In genomic region chr11:4821492-4822445, GRCm38 (mm10) we compare ENCODE assay signal across 9 mouse cellular contexts. TPM values are rescaled to one million over a fixed set of nuclear protein-coding genes. Genes with fewer than 3 reads are reported as not detected.
DNase-seq lines count a peak whose midpoint lies in the region; ATAC-seq and TF ChIP-seq lines count a peak whose summit lies in the region.
"Had no signal": no experiment of that assay in that cellular context is flagged by ENCODE, and none has a peak within 500 bp of the region (broad histone marks: within the 10 kb centered on the region; RNA-seq: fewer than 3 reads in every experiment).

No protein-coding gene starts in this region.

- DNase-seq in kidney, adult 2 months = peak; percentile 17
- no peak for DNase-seq in kidney, adult 8-10 months
- DNase-seq in 416B (ENCODE audit: low read depth) = peak; percentile 76
- DNase-seq in NIH3T3 (ENCODE audit: low read depth) = peak; percentile 64
- DNase-seq in hindbrain, postnatal 0 days (ENCODE audit: low spot score) = peak; percentile 85
- DNase-seq in telencephalon, adult 2 months (ENCODE audit: low read depth, low spot score) = peak; percentile 33
- DNase-seq in frontal cortex, postnatal 25 days (ENCODE audit: low spot score in 2 of 2) = no peak
- no peak for DNase-seq in cerebellum, postnatal 36 days

- H3K9me3 ChIP-seq in hindbrain, postnatal 0 days (ENCODE audit: low read length) = no peaks in the 10 kb centered on the region
- H3K9me3 ChIP-seq: limb, embryonic 13.5 days had no signal

- no peak overlapping the region for H3K4me2 ChIP-seq in hindbrain, postnatal 0 days (ENCODE audit: low read depth, low read length)
- H3K4me2 ChIP-seq: limb, embryonic 13.5 days had no signal

- peaks cover 3% of the 10 kb centered on the region; the same call in 1 of the 2 replicates for H3K36me3 ChIP-seq in kidney, adult 2 months (ENCODE audit: control insufficient read depth, insufficient read depth, low read length)
- no peaks in the 10 kb centered on the region for H3K36me3 ChIP-seq in hindbrain, postnatal 0 days (ENCODE audit: insufficient read depth, low read length)

- WGBS in kidney, adult 2 months = 48% methylated on average over 7 of the region's 7 CpGs
- 46% methylated on average over 7 of the region's 7 CpGs for WGBS in hindbrain, postnatal 0 days

- H3K27ac ChIP-seq in kidney, adult 2 months (ENCODE audit: insufficient read depth, low read depth, low read length) = no peak overlapping the region
- H3K27ac ChIP-seq in hindbrain, postnatal 0 days = no peak overlapping the region
- H3K27ac ChIP-seq: limb, embryonic 13.5 days had no signal

- no peak overlapping the region for H3K4me3 ChIP-seq in kidney, adult 2 months (ENCODE audit: insufficient read depth, low read depth, low read length)
- no peak overlapping the region for H3K4me3 ChIP-seq in hindbrain, postnatal 0 days (ENCODE audit: low read length)
- H3K4me3 ChIP-seq: limb, embryonic 13.5 days had no signal

- H3K9ac ChIP-seq in hindbrain, postnatal 0 days (replicated peaks; ENCODE audit: low read length) = no peak overlapping the region
- H3K9ac ChIP-seq: limb, embryonic 13.5 days had no signal

- no peak for TF ChIP-seq CTCF in kidney, adult 2 months (conservative IDR thresholded peaks at IDR 0.05; ENCODE audit: insufficient read depth, insufficient read length, low read depth, low read length)
- TF ChIP-seq CTCF in hindbrain, postnatal 0 days (IDR thresholded peaks at IDR 0.05; ENCODE audit: low read depth) = peak; percentile 82

- ATAC-seq in hindbrain, postnatal 0 days = peak; percentile 53; the same call in 1 of the 2 replicates

- H3K27me3 ChIP-seq in kidney, adult 2 months (replicated peaks; ENCODE audit: control insufficient read depth, insufficient read depth, low read length) = no peaks in the 10 kb centered on the region
- H3K27me3 ChIP-seq in hindbrain, postnatal 0 days (ENCODE audit: insufficient read depth, low read length) = no peaks in the 10 kb centered on the region
- H3K27me3 ChIP-seq: limb, embryonic 13.5 days had no signal

- H3K4me1 ChIP-seq in kidney, adult 2 months (ENCODE audit: control insufficient read depth, insufficient read depth, low read length) = no peaks in the 10 kb centered on the region
- no peaks in the 10 kb centered on the region for H3K4me1 ChIP-seq in hindbrain, postnatal 0 days (ENCODE audit: insufficient read depth, low read length)

- no peak for TF ChIP-seq POLR2A in kidney, adult 2 months (IDR thresholded peaks at IDR 0.05; ENCODE audit: low read depth, low read length)

RNA-seq across cellular contexts. Expression of gene Nf2, which starts 27.6 kb away (rescaled TPM):
- 54.0 and 54.4 TPM in 2 replicates for polyA plus RNA-seq in kidney, adult 2 months (2012; rRNA removed)
- total RNA-seq in hindbrain, postnatal 0 days (2014; rRNA removed) = 93.1 and 97.6 TPM in 2 replicates
- polyA plus RNA-seq in hindbrain, postnatal 0 days (2015; fragmentation: Nextera tagmentation; extraction: Ambion mirVana) = 55.5 and 57.4 TPM in 2 replicates

RNA-seq across cellular contexts. Expression of gene Nipsnap1, which starts 52.0 kb away (rescaled TPM):
- polyA plus RNA-seq in kidney, adult 2 months (2012; rRNA removed) = 140 and 164 TPM in 2 replicates
- total RNA-seq in hindbrain, postnatal 0 days (2014; rRNA removed) = 118 and 140 TPM in 2 replicates
- 114 and 116 TPM in 2 replicates for polyA plus RNA-seq in hindbrain, postnatal 0 days (2015; fragmentation: Nextera tagmentation; extraction: Ambion mirVana)

Comparison
In these comparisons a context has a peak if more than half of its experiments do, and no peak if none do; other contexts are left out.
1. DNase-seq: peak in kidney, adult 2 months (single experiment), 416B (single experiment), NIH3T3 (single experiment), hindbrain, postnatal 0 days (single experiment) and telencephalon, adult 2 months (single experiment); none in kidney, adult 8-10 months (0 of 2), frontal cortex, postnatal 25 days (0 of 2) and cerebellum, postnatal 36 days (0 of 2).